Mouse (Mus musculus): ENCODE measurements around the gene Fance.
"Not testable (repeated sequence)": the region's sequence is repeated elsewhere in the genome, so short reads cannot be mapped to it uniquely, and the experiment has no call there.

DNA sequence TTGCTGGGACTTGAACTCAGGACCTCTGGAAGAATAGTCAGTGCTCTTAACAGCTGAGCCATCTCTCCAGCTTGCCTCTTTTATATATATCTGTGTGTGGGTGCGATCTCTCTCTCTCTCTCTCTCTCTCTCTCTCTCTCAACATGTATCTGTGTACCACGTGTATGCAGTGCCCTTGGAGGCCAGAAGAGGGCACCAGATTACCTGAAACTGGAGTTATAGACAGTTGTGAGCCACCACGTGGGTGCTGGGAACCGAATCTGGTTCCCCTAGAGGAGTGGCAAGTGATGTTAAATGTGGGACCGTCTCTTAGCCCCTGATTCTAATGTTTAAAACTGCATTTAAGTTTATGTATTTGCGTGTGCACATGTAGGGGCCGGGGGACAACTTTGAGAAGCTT, 11.1 kb downstream of the Fance start:
- not testable (repeated sequence) for TF ChIP-seq CTCF (IDR thresholded peaks at IDR 0.05; ENCODE audit: borderline replicate concordance, insufficient read depth, low read length); POLR2A (IDR thresholded peaks at IDR 0.05; ENCODE audit: low read depth, low read length)

All from embryonic fibroblast, embryonic 13.5 days (primary cell).